Mouse (Mus musculus): ENCODE results near the gene Tubb1. TPM values are rescaled to one million over a fixed set of nuclear protein-coding genes. Genes with fewer than 3 reads are reported as not detected.

Gene Tubb1
- total RNA-seq, 2 experiments from 2014 or later, result not detected

DNA sequence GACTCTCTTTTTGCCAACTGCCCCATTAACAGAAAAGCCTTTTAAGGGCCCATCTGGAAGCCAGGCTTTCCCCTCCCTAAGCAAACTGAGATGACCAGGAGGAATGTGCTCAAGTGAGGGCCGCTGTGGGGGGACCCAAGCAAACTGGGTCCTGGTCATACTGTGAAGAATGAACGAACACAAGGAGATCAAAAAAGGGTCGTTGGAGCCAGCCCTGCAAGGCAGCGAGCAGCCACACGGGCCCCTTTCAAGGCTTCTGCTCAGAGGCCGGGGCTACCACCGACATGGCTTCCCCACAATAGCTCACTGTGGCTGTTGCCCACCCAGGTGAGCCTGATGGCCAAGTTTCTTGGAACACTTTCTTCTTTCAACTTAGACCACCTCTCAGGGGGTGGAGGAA is 4.0 kb upstream of the Tubb1 start:
- no peak overlapping the region for H3K27ac ChIP-seq
- no peak overlapping the region for H3K4me3 ChIP-seq
- intact Hi-C loops (cut with DNase I), result no loop called here
- TF ChIP-seq CTCF (IDR thresholded peaks at IDR 0.05), result no peak
- no peak for DNase-seq (ENCODE audit: extremely low spot score in 1 of 2, low spot score in 2 of 2)

DNA sequence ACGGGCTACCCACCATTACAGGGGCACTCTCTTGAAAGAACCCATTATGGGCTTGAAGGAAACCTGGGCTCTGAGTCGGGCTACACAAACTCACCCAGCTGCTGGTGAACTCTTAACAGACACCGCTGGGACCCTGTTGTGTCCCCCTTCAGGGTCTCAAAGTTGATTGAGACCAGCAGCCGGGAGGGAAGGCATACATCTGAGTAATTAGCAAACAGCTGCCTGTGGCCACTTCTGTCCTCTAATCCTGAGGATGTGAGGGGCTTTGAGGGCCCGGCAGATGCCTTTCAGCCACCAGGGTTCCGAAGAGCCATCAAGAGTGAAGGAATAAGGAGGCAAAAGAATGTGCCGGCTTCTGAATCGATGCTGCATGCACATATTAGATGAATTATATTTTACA is 3.6 kb upstream of the Tubb1 start:
- intact Hi-C loops (cut with DNase I), result no loop called here
- Histone ChIP-seq H3K27ac (no peak overlapping the region), H3K4me3 (no peak overlapping the region)
- DNase-seq (ENCODE audit: extremely low spot score in 1 of 2, low spot score in 2 of 2), result no peak
- TF ChIP-seq CTCF (IDR thresholded peaks at IDR 0.05), result no peak

DNA sequence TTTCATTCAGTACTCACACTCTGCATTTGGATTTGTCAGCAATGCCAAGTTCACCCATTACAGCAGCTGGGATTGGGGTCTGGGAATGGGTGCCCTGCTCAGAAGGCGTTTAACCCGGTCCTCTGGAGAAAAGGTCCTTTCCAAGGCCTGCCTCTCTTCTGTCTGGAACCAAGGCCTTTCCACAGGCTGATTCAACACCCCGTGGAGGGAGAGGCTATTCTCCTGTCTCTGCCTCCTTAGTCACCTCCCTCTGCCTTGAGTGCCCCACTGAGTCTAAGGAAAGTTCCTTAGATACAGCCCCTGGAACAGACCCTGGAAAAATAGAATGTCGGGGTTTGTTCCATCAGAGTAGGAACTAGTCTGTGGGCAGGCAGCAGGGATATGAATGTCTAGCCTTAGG is 2.1 kb upstream of the Tubb1 start:
- H3K27ac ChIP-seq, result no peak overlapping the region
- intact Hi-C loops (cut with DNase I), result no loop called here

DNA sequence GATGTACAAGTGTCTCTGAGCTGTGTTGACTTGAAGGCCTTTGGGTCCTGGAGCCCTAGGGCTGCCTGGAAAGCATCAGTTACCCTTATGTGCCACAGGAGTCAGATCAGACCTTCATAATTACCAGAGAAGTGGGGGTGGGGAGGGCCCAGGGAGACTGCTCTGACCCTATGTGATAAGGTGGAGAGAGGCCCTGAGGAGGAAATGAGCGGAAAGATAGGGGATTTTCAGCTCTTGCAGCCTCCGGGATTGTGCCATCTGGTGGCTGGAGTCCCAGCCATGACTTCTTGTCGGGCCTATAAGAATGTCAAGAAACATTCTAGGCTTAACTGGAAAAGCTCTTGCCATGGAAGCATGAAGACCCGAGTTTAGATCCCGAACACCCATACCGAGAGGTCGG is 3.2 kb downstream of the Tubb1 start:
- Histone ChIP-seq H3K27ac (no peak overlapping the region), H3K4me3 (no peak overlapping the region)
- no peak; the same call in 1 of the 2 replicates for TF ChIP-seq CTCF (IDR thresholded peaks at IDR 0.05)
- intact Hi-C loops (cut with DNase I), result no loop called here
- DNase-seq (ENCODE audit: extremely low spot score in 1 of 2, low spot score in 2 of 2), result no peak

More for the DNA sequence above, 2.1 kb upstream of the Tubb1 start:
- TF ChIP-seq CTCF (IDR thresholded peaks at IDR 0.05), result no peak
- DNase-seq (ENCODE audit: extremely low spot score in 1 of 2, low spot score in 2 of 2), result no peak
- no peak overlapping the region for H3K4me3 ChIP-seq

DNA sequence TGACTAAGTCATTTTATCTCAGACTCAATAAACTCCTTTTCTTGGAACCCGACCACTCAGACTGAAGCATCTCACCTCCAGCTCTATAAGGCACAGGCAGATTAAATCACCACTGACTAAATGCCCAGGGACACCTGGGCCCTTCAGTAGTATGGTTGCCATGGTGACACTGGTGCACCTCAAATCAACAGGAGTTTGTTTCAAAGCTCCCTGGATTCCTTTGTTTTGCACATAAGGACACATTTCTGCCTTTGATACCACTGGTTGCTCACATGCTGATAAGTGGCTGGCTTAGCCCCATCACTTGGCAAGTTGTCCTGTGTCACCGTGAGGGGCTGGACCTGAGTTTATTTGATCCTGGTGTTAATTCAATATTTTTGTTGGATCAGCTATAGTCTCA is 8.9 kb downstream of the Tubb1 start:
- intact Hi-C loops (cut with DNase I), result no loop called here
- Histone ChIP-seq H3K4me3 (no peak overlapping the region), H3K27ac (no peak overlapping the region)
- TF ChIP-seq CTCF (IDR thresholded peaks at IDR 0.05), result no peak
- DNase-seq (ENCODE audit: extremely low spot score in 1 of 2, low spot score in 2 of 2), result no peak

DNA sequence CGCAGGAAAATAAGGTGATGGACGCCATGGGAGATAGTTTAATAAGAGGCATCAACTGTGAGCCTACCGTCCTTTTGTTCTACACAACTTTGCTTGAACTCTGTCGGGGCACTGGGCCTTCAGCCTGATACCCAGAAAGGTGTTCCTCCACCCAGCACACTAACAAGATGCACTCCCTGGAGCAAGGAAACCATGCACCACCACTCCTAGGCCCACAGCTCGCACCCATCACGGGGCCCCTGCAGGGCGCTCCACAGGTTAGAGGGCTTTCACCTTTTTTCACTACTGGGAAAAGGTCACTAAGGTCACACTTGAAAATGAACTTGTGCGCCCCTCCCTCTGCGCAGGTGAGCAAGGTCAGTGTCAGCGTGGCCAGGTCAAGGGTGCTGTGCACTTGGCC is 12.9 kb downstream of the Tubb1 start:
- DNase-seq (ENCODE audit: extremely low spot score in 1 of 2, low spot score in 2 of 2), result no peak
- intact Hi-C loops (cut with DNase I), result loop anchor here (5.0 kb wide), 2 partner anchors 131 to 394 kb away; no protein-coding TSS in a partner anchor
- H3K27ac ChIP-seq, result peak overlapping the region; percentile 97

DNA sequence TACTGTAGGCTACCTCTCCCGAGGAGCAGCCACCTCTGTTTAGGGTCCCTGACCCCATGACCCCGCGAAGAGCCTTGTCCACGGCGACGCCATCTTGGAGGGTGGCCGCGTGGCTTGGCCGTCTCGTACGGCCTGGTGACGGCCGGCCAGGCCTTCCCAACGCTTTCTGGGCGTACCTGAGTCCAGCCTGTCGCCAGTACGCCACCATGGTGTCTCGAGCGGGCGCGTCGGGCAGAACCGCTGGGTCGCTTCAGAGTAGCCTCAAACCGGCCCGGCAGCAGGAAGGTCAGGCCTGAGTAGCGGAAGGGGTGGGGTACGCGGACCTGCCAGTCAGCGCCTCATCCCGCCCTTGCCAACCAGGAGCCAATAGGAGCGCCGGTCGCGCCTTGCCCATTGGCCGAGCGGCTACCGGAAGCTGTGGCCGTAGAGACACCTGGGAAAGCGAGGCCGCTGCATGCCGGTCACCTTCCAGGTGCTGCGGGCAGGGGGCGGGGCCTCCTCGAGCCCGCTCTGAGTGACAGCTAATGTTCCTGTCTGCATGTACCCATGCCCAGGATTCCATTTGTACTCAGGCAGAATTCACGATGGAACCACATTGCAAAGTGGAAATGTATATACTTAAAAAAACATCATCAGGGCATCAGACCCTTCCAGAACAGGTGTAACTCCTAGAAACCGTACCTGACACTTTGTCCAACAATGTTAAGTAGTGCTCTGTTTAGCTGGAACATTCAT is 13.5 kb downstream of the Tubb1 start, which contains the start of gene Atp5e:
TSS of gene Atp5e (minus strand) at position 317 of the 735 bp plus-strand sequence.
- TF ChIP-seq CTCF (IDR thresholded peaks at IDR 0.05), result peak; percentile 13; the same call in 1 of the 2 replicates
- peak; percentile 97 to 98 for DNase-seq (ENCODE audit: extremely low spot score in 1 of 2, low spot score in 2 of 2)
- Histone ChIP-seq H3K27ac (peak within 1 kb of the TSS; percentile 97), H3K4me3 (peak within 1 kb of the TSS; percentile 72)
- intact Hi-C loops (cut with DNase I), result loop anchor here (5.0 kb wide), 2 partner anchors 132 to 393 kb away; no protein-coding TSS in a partner anchor

More for the DNA sequence above, 12.9 kb downstream of the Tubb1 start:
- peak overlapping the region; percentile 72 for H3K4me3 ChIP-seq
- TF ChIP-seq CTCF (IDR thresholded peaks at IDR 0.05), result no peak

DNA sequence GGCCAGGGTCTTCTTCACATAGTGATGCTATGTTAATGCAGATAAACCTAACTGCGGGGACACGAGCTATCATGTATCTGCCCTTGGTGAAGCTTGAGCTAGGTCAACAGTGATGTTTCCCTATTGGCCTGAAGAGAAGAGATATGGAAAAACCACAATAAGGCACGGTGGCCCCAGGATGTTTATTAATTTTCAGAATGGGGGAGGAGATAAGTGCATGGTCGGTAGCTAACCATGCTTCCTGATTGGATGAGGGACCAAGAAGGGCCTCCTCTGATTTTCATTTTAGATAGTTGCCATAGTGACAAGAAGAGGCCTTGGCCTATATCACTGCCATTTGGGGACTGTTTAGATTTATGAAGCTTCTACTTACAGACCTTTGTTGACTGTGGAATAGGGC is 19.8 kb downstream of the Tubb1 start:
- Histone ChIP-seq H3K27ac (no peak overlapping the region), H3K4me3 (no peak overlapping the region)
- TF ChIP-seq CTCF (IDR thresholded peaks at IDR 0.05), result no peak
- intact Hi-C loops (cut with DNase I), result loop anchor here (5.0 kb wide), 1 partner anchor 202 kb away; no protein-coding TSS in a partner anchor
- DNase-seq (ENCODE audit: extremely low spot score in 1 of 2, low spot score in 2 of 2), result no peak

DNA sequence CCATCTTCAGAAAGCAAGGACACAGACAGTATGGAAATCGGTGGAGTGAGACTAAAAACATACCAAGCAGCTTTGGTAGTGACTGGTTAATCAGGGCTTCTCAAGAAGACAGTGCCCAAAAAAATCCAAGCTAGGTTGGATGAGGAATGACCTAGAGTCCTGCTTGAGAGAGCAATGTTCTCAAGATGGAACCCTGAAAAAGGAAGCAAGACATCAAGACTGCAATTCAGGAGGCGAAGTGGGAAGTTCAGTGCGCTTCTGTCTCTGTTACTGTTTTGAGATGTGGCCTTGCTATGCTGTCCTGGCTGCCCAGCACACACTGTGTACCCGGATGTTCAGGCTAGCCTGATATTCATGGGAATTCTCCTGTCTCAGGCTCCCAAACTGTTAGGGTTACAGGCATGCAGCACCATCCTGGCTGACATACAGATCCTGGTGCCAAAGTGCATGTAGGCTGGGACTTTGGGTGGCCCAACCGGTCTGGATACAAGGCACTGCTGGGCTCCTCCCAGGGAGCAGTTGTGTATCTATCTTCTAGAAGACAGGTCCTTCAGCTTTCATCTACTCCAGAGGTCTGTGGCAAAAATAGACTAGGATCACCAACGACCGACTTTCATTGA is 20.4 kb downstream of the Tubb1 start:
- DNase-seq (ENCODE audit: extremely low spot score in 1 of 2, low spot score in 2 of 2), result no peak
- intact Hi-C loops (cut with DNase I), result loop anchor here (5.0 kb wide), 1 partner anchor 201 kb away; no protein-coding TSS in a partner anchor
- TF ChIP-seq CTCF (IDR thresholded peaks at IDR 0.05), result no peak
- H3K27ac ChIP-seq, result no peak overlapping the region
- no peak overlapping the region for H3K4me3 ChIP-seq

DNA sequence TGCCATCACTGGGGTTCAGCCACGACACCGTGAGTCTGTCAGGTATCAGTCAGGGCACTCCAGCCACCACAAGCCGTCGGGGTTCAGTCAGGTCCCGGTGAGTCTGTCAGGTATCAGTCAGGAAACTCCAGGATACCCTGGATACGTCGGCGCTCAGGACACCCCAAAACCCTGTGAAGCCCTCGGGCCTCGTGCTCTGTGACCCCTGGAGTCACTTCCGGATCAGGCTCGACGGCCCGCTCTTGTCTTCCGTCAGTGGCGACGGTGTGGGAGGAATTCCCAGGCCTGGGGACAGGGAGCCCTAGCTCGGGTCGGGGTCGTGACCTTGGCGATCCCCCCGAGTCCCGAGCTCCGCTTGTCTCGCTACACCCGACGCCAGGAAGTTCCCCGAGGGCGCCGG is 21.9 kb downstream of the Tubb1 start:
- peak overlapping the region; percentile 82 for H3K27ac ChIP-seq
- DNase-seq (ENCODE audit: extremely low spot score in 1 of 2, low spot score in 2 of 2), result no peak
- peak overlapping the region; percentile 76 for H3K4me3 ChIP-seq
- no peak for TF ChIP-seq CTCF (IDR thresholded peaks at IDR 0.05)
- intact Hi-C loops (cut with DNase I), result loop anchor here (2.0 to 5.0 kb wide), 2 partner anchors 146 to 200 kb away; no protein-coding TSS in a partner anchor

DNA sequence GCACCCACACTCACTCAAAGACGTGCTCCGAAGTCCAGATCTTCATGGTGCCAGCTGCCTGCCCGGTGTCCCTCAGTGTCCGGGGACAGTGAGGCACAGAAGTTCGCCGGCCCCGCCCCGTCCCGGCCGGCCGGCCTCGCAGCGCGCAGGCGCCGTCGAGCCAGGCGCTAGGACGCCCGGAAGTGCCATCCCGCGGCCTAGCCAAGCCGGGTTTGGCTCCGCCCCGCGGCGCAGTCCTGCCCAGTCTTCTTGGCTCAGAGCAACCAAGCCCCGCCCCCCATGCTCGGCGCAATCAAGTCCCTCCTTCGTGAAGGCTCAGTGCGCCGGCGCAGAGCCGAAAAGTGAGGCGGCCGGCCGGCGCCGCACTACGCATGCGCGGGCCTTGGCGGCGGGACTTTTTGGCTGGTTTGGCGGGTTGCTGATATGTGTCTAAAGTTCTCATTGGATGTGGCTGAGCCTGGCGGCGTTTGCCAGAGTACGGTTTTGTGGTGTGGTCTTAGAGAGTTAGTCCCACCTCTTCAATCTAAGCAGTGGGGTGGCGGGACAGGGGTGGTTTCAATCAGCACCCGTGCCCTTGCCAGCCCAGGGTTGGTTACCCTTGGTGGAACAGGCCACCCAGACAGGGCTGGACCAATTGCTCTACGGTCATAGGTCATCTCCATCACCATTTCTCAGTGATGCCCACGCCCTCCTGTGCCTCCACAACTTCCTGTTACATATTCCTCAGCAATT is 22.5 kb downstream of the Tubb1 start, which contains the start of gene Prelid3b:
TSS of gene Prelid3b (minus strand) at position 264 of the 732 bp plus-strand sequence.
- intact Hi-C loops (cut with DNase I), result loop anchor here (2.0 to 5.0 kb wide), 2 partner anchors 146 to 199 kb away; no protein-coding TSS in a partner anchor
- peak within 1 kb of the TSS; percentile 82 for H3K27ac ChIP-seq
- peak within 1 kb of the TSS; percentile 76 for H3K4me3 ChIP-seq
- no peak; the same call in 1 of the 2 replicates for TF ChIP-seq CTCF (IDR thresholded peaks at IDR 0.05)
- DNase-seq (ENCODE audit: extremely low spot score in 1 of 2, low spot score in 2 of 2), result peak; percentile 99

Measured in left cerebral cortex, adult 2 months (tissue).